Mouse (Mus musculus) right cerebral cortex, postnatal 10 days (tissue): Measurements from ENCODE around the gene Ly6g6d.

Source experiments
- DNase-seq, 2 experiments: peaks; one replicate each; pipeline ENCODE4 v3.0.0; 2021; ENCODE audit warnings: low spot score in 2 of 2

The Ly6g6d gene

DNA sequence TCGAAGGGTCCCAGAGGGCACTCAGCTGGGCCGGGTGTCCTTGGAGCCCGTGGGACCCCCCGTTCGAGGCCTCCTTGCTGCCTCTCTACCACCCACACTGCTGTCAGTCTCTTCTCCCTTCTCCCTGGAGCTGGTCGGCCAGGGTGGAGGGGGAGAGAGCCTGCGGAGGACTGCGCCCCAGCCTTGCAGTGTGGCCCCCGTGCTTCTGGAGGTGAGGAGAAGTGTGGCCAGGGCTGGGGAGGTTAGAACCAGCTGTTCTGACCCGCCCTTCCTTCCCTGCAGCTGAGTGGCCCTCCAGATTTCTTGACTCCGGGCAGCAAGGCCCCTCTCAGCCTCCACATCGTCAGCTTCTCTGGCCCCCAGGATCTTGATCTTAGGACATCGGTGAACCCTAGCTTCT is 53.6 kb downstream of the Ly6g6d start:
- DNase-seq, result no peak

DNA sequence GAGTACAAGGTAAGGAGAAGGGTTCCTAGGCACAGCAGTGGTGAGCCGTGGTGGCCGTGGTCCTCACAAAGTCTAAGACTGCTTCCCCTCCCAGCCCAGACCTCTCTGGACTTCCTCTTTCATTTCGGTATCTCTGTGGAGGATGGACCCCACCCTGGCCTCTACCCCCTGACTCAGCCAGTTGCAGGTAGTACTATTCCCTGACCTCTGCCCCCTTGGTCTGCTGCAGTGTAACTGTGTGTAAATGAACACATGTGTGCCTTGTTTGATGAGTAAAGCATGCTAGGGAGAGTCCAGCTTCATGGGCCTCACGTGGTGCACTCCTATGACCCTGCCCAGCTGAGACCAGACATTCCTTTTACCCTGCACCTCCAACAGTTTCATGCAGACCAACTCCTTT is 54.1 kb downstream of the Ly6g6d start:
- peak; percentile 18 to 36 for DNase-seq

DNA sequence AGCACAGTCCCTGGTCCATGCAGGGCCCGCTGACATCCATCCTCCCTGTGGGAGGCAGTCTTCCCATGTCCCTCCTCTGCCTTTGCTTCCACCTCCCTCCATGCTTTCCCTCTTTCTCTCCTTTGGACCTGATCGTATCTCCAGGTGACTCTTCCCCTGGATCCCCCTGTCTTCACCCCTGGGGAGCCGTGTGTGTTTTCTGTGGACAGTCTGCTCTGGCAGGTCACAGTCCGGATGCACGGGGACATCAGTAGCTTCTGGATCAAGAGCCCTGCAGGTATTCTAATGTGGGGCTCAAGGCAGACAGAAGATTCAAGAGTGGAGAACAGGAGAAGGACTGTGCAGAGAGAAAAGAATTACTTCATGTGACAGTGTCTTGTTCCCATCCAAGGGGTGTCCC is 54.6 kb downstream of the Ly6g6d start:
- no peak for DNase-seq

DNA sequence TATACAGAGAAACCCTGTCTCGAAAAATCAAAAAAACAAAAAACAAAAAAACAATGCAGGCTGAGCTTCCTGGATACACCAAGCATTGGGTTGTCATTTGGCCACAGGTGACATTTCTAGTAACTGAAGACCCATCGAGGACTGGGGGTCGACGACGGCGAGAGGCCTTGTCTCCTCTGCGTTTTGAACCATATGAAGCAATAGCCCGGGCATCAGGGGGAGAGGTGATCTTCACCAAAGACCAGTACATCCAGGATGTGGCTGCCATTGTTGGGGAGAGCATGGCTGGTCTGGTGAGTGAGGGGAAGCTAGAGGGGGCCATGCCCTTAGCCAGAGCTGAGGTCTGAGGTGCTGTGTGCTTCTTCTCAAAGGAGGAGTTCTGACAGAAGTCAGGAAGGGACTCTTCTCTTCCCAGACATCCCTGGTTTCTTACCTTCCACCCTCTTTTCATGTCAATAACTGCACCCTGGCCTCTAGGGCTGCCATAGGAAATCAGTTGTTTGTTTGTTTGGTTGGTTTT is 55.3 kb downstream of the Ly6g6d start:
- peak in 1 of 2 experiments; percentile 15 for DNase-seq

DNA sequence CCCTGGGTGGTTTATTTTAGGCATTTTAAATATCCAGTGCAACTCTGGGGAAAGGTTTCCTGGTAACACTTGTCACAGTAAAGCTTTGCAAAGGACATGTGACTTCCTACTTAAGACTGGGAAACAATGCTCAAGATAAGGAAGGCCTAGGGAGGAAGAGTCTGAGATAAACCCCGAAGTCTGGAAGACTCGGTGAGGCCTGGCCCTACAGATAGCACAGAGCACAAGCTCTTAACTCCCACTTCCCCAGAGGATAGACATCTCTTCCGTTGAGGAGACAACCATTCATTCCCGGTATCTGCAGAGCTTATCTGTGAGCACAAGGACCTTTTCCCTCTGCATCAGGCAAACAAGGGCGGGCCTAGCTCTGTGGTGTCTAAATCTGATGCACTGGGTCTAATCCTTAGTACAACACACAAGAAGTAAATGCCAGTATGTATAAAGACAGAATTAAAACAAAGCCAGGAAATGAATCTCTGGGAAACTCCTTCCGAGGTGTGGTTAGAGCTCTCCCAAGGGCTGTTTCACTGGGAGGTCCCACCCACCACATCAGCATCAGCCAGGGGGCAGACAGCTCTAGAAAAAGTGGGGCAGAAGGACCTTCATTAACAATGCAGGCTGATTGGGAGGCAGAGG is 55.9 kb downstream of the Ly6g6d start:
- DNase-seq, result no peak
